ENCODE assay signal across 17 mouse cellular contexts in genomic region chr13:113549021-113549420, GRCm38 (mm10).
DNase-seq lines count a peak whose midpoint lies in the region; ATAC-seq lines count a peak whose summit lies in the region.
"Had no signal": no experiment of that assay in that cellular context is flagged by ENCODE, and none has a peak within 500 bp of the region (broad histone marks: within the 10 kb centered on the region; RNA-seq: fewer than 3 reads in every experiment).

No protein-coding gene starts in this region.

- 0 out of 2 replicates have a peak, but pooled peaks have one; percentile 9 for ATAC-seq in megakaryocyte, adult 5-6 weeks (ENCODE audit: poor library complexity, severe bottlenecking)
- ATAC-seq: forebrain, embryonic 15.5 days; forebrain, postnatal 0 days had no signal

- peak; percentile 14 for DNase-seq in induced T-regulatory cell, adult 2 months (ENCODE audit: low read depth)
- DNase-seq in natural killer cell, adult 2 months (ENCODE audit: low spot score in 2 of 2), result peak; percentile 41 to 69
- no peak for DNase-seq in spleen, postnatal 36 days (ENCODE audit: low spot score in 2 of 2)
- no peak for DNase-seq in lung, postnatal 25 days (ENCODE audit: low spot score)
- DNase-seq: adrenal gland, adult 2 months; adrenal gland, postnatal 10 days; adrenal gland, postnatal 25 days; cerebellum, adult 11 months; cerebellum, adult 18-20 months; cerebellum, adult 8-10 months; cerebellum, adult 9-11 months; cerebellum, postnatal 14 days; cerebellum, postnatal 36 days; embryo, embryonic 11 days; forebrain, postnatal 0 days had no signal

Comparison
In these comparisons a context has a peak if more than half of its experiments do, and no peak if none do; other contexts are left out.
1. DNase-seq: peak in induced T-regulatory cell, adult 2 months (single experiment) and natural killer cell, adult 2 months (2 of 2); none in spleen, postnatal 36 days (0 of 2) and lung, postnatal 25 days (single experiment).